Mouse (Mus musculus): ENCODE measurements around the gene Hist1h2af. TPM values are rescaled to one million over a fixed set of nuclear protein-coding genes. Genes with fewer than 3 reads are reported as not detected.

Gene Hist1h2af
- not detected for polyA plus RNA-seq (2017; shearing (Covaris generic))

GRCm38 (mm10) chr13:23533560-23534367 is at the start of gene Hist1h2af:
Gene Hist1h2af, plus strand, starts transcription at chr13:23533906.

GRCm38 (mm10) chr13:23488400-23489322 is 45.0 kb upstream of the Hist1h2af start, which contains the start of gene Btn2a2:
Gene Btn2a2, minus strand, starts transcription at chr13:23488857.

GRCm38 (mm10) chr13:23530901-23531875 is 2.5 kb upstream of the Hist1h2af start, which contains the start of gene Hist1h4h:
Gene Hist1h4h, plus strand, starts transcription at chr13:23531050.

GRCm38 (mm10) chr13:23535137-23536075 is 1.7 kb downstream of the Hist1h2af start, which contains the start of gene Hist1h3g:
Gene Hist1h3g, plus strand, starts transcription at chr13:23535422.

GRCm38 (mm10) chr13:23542999-23543607 is 9.4 kb downstream of the Hist1h2af start, which contains the start of gene Hist1h2bh:
Gene Hist1h2bh, minus strand, starts transcription at chr13:23543392.

GRCm38 (mm10) chr13:23543965-23544786 is 10.5 kb downstream of the Hist1h2af start, which contains the start of gene Hist1h3f:
Gene Hist1h3f, plus strand, starts transcription at chr13:23544052.

GRCm38 (mm10) chr13:23551146-23551834 is 17.6 kb downstream of the Hist1h2af start, which contains the start of gene Hist1h4f:
Gene Hist1h4f, minus strand, starts transcription at chr13:23551648.

GRCm38 (mm10) chr13:23552962-23553361 is 19.3 kb downstream of the Hist1h2af start, which contains the start of gene Hist1h1d:
Gene Hist1h1d, plus strand, starts transcription at chr13:23553262.

GRCm38 (mm10) chr13:23561883-23562659 is 28.4 kb downstream of the Hist1h2af start, which contains the start of gene Hist1h3e:
Gene Hist1h3e, minus strand, starts transcription at chr13:23562369.

GRCm38 (mm10) chr13:23571022-23571503 is 37.4 kb downstream of the Hist1h2af start, which contains the start of the genes Hist1h2ae and Hist1h2bg:
Gene Hist1h2ae, minus strand, starts transcription at chr13:23571220.
Gene Hist1h2bg, plus strand, starts transcription at chr13:23571396.

GRCm38 (mm10) chr13:23573898-23574524 is 40.3 kb downstream of the Hist1h2af start, which contains the start of the genes Hist1h2bf and Hist1h2ad:
Gene Hist1h2bf, minus strand, starts transcription at chr13:23574196.
Gene Hist1h2ad, plus strand, starts transcription at chr13:23574381.

GRCm38 (mm10) chr13:23575271-23575851 is 41.7 kb downstream of the Hist1h2af start, which contains the start of gene Hist1h3d:
Gene Hist1h3d, plus strand, starts transcription at chr13:23575763.

GRCm38 (mm10) chr13:23581408-23582218 is 47.9 kb downstream of the Hist1h2af start, which contains the start of gene Hist1h4d:
Gene Hist1h4d, plus strand, starts transcription at chr13:23581598.

All from effector memory CD4-positive, alpha-beta T cell, adult 7 months (primary cell).